Mouse (Mus musculus) megakaryocyte, embryonic 14.5 days (primary cell): ENCODE measurements at regions not wholly inside any gene's neighbourhood (a gene's known extent, or its start where the extent isn't known, plus 50 kb on each side); places are given as distances from the start of the nearest gene placed in this dataset.

Experiments used
- FLI1 ChIP-seq: IDR thresholded peaks from 2 replicates; pipeline ENCODE4 v1.6.1; 2012; ENCODE audit warnings: low read length, inconsistent platforms, mixed read lengths
- GATA1 ChIP-seq: IDR thresholded peaks from 3 replicates; pipeline ENCODE4 v1.6.1; 2012; ENCODE audit warnings: mixed read lengths, low read length, inconsistent platforms, borderline replicate concordance

GRCm38 (mm10) chr16:42651904-42652732 lies 223.6 kb upstream of the Zbtb20 start:
- no peak for TF ChIP-seq GATA1
- no peak for TF ChIP-seq FLI1
